Mouse (Mus musculus): Measurements from ENCODE around the gene Ptcd3. TPM values are rescaled to one million over a fixed set of nuclear protein-coding genes. Genes with fewer than 3 reads are reported as not detected.

Ptcd3 gene
- 112 and 113 TPM in 2 replicates for polyA plus RNA-seq (2014; fragmentation: Nextera tagmentation; extraction: Ambion mirVana)

- Histone ChIP-seq H3K4me1 (ENCODE audit: control insufficient read depth in 2 of 2, insufficient read depth in 2 of 2, low read length in 2 of 2) (peaks cover 10 to 28% of the 10 kb centered on the region in 2 experiments), H3K4me3 (ENCODE audit: control insufficient read depth in 1 of 2, insufficient read depth in 1 of 2, low read depth in 1 of 2, low read length in 2 of 2) (peak within 1 kb of the TSS; percentile 82 to 100), H3K9ac (ENCODE audit: low read length) (peak within 1 kb of the TSS; percentile 82), H3K36me3 (ENCODE audit: control insufficient read depth, insufficient read depth, low read length) (peaks cover 45% of the 10 kb centered on the region), H3K9me3 (ENCODE audit: control insufficient read depth, low read length) (no peaks in the 10 kb centered on the region), H3K4me2 (ENCODE audit: low read length) (peak within 1 kb of the TSS; percentile 83), H3K27ac (replicated peaks in 1 of 2; ENCODE audit: control insufficient read depth in 1 of 2, insufficient read depth in 1 of 2, low read depth in 2 of 2, low read length in 2 of 2) (peak within 1 kb of the TSS; percentile 64 to 92), H3K27me3 (ENCODE audit: control insufficient read depth, insufficient read depth, low read length) (no peaks in the 10 kb centered on the region)
- under 1% methylated on average over 58 of the region's 58 CpGs for WGBS
- ATAC-seq (ENCODE audit: insufficient number of reproducible peaks, insufficient read depth, low FRiP score, low read depth), result peak; percentile 83
Observed at GRCm38 (mm10) chr6:71908481-71909381, at the start of gene Ptcd3, which contains the start of gene Polr1a. Gene Ptcd3 (minus strand): TSS chr6:71908750. Gene Polr1a (plus strand): TSS chr6:71909053.

- Histone ChIP-seq H3K4me2 (ENCODE audit: low read length) (no peak overlapping the region), H3K27ac (replicated peaks in 1 of 2; ENCODE audit: control insufficient read depth in 1 of 2, insufficient read depth in 1 of 2, low read depth in 2 of 2, low read length in 2 of 2) (0 out of 4 replicates have a peak overlapping the region, but pooled peaks of 1 of the 2 experiments have one; percentile 14), H3K4me1 (ENCODE audit: control insufficient read depth in 2 of 2, insufficient read depth in 2 of 2, low read length in 2 of 2) (peaks cover 0 to 6% of the 10 kb centered on the region in 2 experiments; a peak in 2 of 4 replicates), H3K9me3 (ENCODE audit: control insufficient read depth, low read length) (no peaks in the 10 kb centered on the region), H3K36me3 (ENCODE audit: control insufficient read depth, insufficient read depth, low read length) (peaks cover 80% of the 10 kb centered on the region), H3K9ac (ENCODE audit: low read length) (no peak overlapping the region), H3K27me3 (ENCODE audit: control insufficient read depth, insufficient read depth, low read length) (no peaks in the 10 kb centered on the region), H3K4me3 (ENCODE audit: control insufficient read depth in 1 of 2, insufficient read depth in 1 of 2, low read depth in 1 of 2, low read length in 2 of 2) (no peak overlapping the region)
- 86% methylated on average over 5 of the region's 5 CpGs for WGBS
- no peak for ATAC-seq (ENCODE audit: insufficient number of reproducible peaks, insufficient read depth, low FRiP score, low read depth)
Observed at GRCm38 (mm10) chr6:71951192-71951591, 42.6 kb upstream of the Ptcd3 start.

GRCm38 (mm10) chr6:71950592-71950991 is 42.0 kb upstream of the Ptcd3 start:
- Histone ChIP-seq H3K4me3 (ENCODE audit: control insufficient read depth in 1 of 2, insufficient read depth in 1 of 2, low read depth in 1 of 2, low read length in 2 of 2) (no peak overlapping the region), H3K36me3 (ENCODE audit: control insufficient read depth, insufficient read depth, low read length) (peaks cover 83% of the 10 kb centered on the region), H3K4me1 (ENCODE audit: control insufficient read depth in 2 of 2, insufficient read depth in 2 of 2, low read length in 2 of 2) (peaks cover 0 to 6% of the 10 kb centered on the region in 2 experiments; a peak in 2 of 4 replicates), H3K27me3 (ENCODE audit: control insufficient read depth, insufficient read depth, low read length) (no peaks in the 10 kb centered on the region), H3K4me2 (ENCODE audit: low read length) (no peak overlapping the region), H3K27ac (replicated peaks in 1 of 2; ENCODE audit: control insufficient read depth in 1 of 2, insufficient read depth in 1 of 2, low read depth in 2 of 2, low read length in 2 of 2) (no peak overlapping the region), H3K9ac (ENCODE audit: low read length) (no peak overlapping the region), H3K9me3 (ENCODE audit: control insufficient read depth, low read length) (no peaks in the 10 kb centered on the region)
- 72% methylated on average over 3 of the region's 3 CpGs for WGBS
- ATAC-seq (ENCODE audit: insufficient number of reproducible peaks, insufficient read depth, low FRiP score, low read depth), result no peak

GRCm38 (mm10) chr6:71949721-71950120 is 41.2 kb upstream of the Ptcd3 start:
- Histone ChIP-seq H3K9ac (ENCODE audit: low read length) (no peak overlapping the region), H3K27ac (replicated peaks in 1 of 2; ENCODE audit: control insufficient read depth in 1 of 2, insufficient read depth in 1 of 2, low read depth in 2 of 2, low read length in 2 of 2) (no peak overlapping the region; a peak in 1 of 4 replicates), H3K36me3 (ENCODE audit: control insufficient read depth, insufficient read depth, low read length) (peaks cover 86% of the 10 kb centered on the region), H3K4me2 (ENCODE audit: low read length) (no peak overlapping the region), H3K27me3 (ENCODE audit: control insufficient read depth, insufficient read depth, low read length) (no peaks in the 10 kb centered on the region), H3K9me3 (ENCODE audit: control insufficient read depth, low read length) (no peaks in the 10 kb centered on the region), H3K4me3 (ENCODE audit: control insufficient read depth in 1 of 2, insufficient read depth in 1 of 2, low read depth in 1 of 2, low read length in 2 of 2) (no peak overlapping the region), H3K4me1 (ENCODE audit: control insufficient read depth in 2 of 2, insufficient read depth in 2 of 2, low read length in 2 of 2) (peaks cover 0 to 6% of the 10 kb centered on the region in 2 experiments; a peak in 2 of 4 replicates)
- ATAC-seq (ENCODE audit: insufficient number of reproducible peaks, insufficient read depth, low FRiP score, low read depth), result no peak
- WGBS, result 84% methylated on average over 3 of the region's 3 CpGs

GRCm38 (mm10) chr6:71946121-71946520 is 37.6 kb upstream of the Ptcd3 start:
- Histone ChIP-seq H3K27ac (replicated peaks in 1 of 2; ENCODE audit: control insufficient read depth in 1 of 2, insufficient read depth in 1 of 2, low read depth in 2 of 2, low read length in 2 of 2) (no peak overlapping the region), H3K4me3 (ENCODE audit: control insufficient read depth in 1 of 2, insufficient read depth in 1 of 2, low read depth in 1 of 2, low read length in 2 of 2) (no peak overlapping the region), H3K4me2 (ENCODE audit: low read length) (no peak overlapping the region), H3K9ac (ENCODE audit: low read length) (no peak overlapping the region), H3K9me3 (ENCODE audit: control insufficient read depth, low read length) (no peaks in the 10 kb centered on the region), H3K4me1 (ENCODE audit: control insufficient read depth in 2 of 2, insufficient read depth in 2 of 2, low read length in 2 of 2) (peaks cover 0 to 6% of the 10 kb centered on the region in 2 experiments; a peak in 2 of 4 replicates), H3K36me3 (ENCODE audit: control insufficient read depth, insufficient read depth, low read length) (peaks cover 73% of the 10 kb centered on the region), H3K27me3 (ENCODE audit: control insufficient read depth, insufficient read depth, low read length) (no peaks in the 10 kb centered on the region)
- 94% methylated on average over 8 of the region's 8 CpGs for WGBS
- ATAC-seq (ENCODE audit: insufficient number of reproducible peaks, insufficient read depth, low FRiP score, low read depth), result no peak

- peaks cover 3 to 7% of the 10 kb centered on the region in 2 experiments for H3K4me1 ChIP-seq (ENCODE audit: control insufficient read depth in 2 of 2, insufficient read depth in 2 of 2, low read length in 2 of 2)
- no peak overlapping the region for H3K4me3 ChIP-seq (ENCODE audit: control insufficient read depth in 1 of 2, insufficient read depth in 1 of 2, low read depth in 1 of 2, low read length in 2 of 2)
- no peak overlapping the region for H3K4me2 ChIP-seq (ENCODE audit: low read length)
- H3K9ac ChIP-seq (ENCODE audit: low read length), result no peak overlapping the region
- no peak for ATAC-seq (ENCODE audit: insufficient number of reproducible peaks, insufficient read depth, low FRiP score, low read depth)
- H3K27me3 ChIP-seq (ENCODE audit: control insufficient read depth, insufficient read depth, low read length), result no peaks in the 10 kb centered on the region
- WGBS, result 87% methylated on average over 6 of the region's 6 CpGs
- H3K9me3 ChIP-seq (ENCODE audit: control insufficient read depth, low read length), result no peaks in the 10 kb centered on the region
- H3K36me3 ChIP-seq (ENCODE audit: control insufficient read depth, insufficient read depth, low read length), result peaks cover 73% of the 10 kb centered on the region
- no peak overlapping the region for H3K27ac ChIP-seq (replicated peaks in 1 of 2; ENCODE audit: control insufficient read depth in 1 of 2, insufficient read depth in 1 of 2, low read depth in 2 of 2, low read length in 2 of 2)
Observed at GRCm38 (mm10) chr6:71945101-71945500, 36.6 kb upstream of the Ptcd3 start.

GRCm38 (mm10) chr6:71940912-71941311 is 32.4 kb upstream of the Ptcd3 start:
- 87% methylated on average over 6 of the region's 6 CpGs for WGBS
- Histone ChIP-seq H3K27ac (replicated peaks in 1 of 2; ENCODE audit: control insufficient read depth in 1 of 2, insufficient read depth in 1 of 2, low read depth in 2 of 2, low read length in 2 of 2) (0 out of 4 replicates have a peak overlapping the region, but pooled peaks of 1 of the 2 experiments have one; percentile 45), H3K4me1 (ENCODE audit: control insufficient read depth in 2 of 2, insufficient read depth in 2 of 2, low read length in 2 of 2) (peaks cover 8 to 17% of the 10 kb centered on the region in 2 experiments), H3K4me2 (ENCODE audit: low read length) (no peak overlapping the region), H3K4me3 (ENCODE audit: control insufficient read depth in 1 of 2, insufficient read depth in 1 of 2, low read depth in 1 of 2, low read length in 2 of 2) (no peak overlapping the region), H3K9ac (ENCODE audit: low read length) (no peak overlapping the region), H3K27me3 (ENCODE audit: control insufficient read depth, insufficient read depth, low read length) (no peaks in the 10 kb centered on the region), H3K36me3 (ENCODE audit: control insufficient read depth, insufficient read depth, low read length) (peaks cover 75% of the 10 kb centered on the region), H3K9me3 (ENCODE audit: control insufficient read depth, low read length) (no peaks in the 10 kb centered on the region)
- no peak for ATAC-seq (ENCODE audit: insufficient number of reproducible peaks, insufficient read depth, low FRiP score, low read depth)

Data from heart, embryonic 14.5 days (tissue).